Mouse (Mus musculus): ENCODE measurements around the gene B3gnt9.
"Not testable (repeated sequence)": the region's sequence is repeated elsewhere in the genome, so short reads cannot be mapped to it uniquely, and the experiment has no call there.

B3gnt9 gene

DNA sequence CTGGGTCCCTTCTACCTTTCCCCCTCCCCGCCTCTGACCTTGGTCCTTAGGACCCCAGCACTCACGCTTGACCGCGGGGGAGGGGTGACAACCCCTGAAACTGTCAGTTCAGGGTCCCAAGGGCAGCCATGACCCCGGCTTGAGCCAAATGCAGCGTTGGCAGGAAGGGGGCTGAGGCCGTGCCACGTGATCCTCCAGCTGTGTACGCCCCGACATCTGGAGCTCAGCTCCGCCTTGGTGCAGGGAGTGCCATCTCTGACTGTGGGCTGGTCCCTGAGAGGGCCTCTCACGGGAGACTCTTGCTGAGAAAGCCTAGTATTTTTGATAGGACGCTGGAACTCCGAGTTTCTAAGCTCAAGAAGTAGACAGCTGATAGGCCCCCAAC lies at the start of gene B3gnt9:
TSS of gene B3gnt9 (minus strand) at position 188 of the 385 bp plus-strand sequence.
- no peak for DNase-seq (ENCODE audit: low read depth, low spot score)

DNA sequence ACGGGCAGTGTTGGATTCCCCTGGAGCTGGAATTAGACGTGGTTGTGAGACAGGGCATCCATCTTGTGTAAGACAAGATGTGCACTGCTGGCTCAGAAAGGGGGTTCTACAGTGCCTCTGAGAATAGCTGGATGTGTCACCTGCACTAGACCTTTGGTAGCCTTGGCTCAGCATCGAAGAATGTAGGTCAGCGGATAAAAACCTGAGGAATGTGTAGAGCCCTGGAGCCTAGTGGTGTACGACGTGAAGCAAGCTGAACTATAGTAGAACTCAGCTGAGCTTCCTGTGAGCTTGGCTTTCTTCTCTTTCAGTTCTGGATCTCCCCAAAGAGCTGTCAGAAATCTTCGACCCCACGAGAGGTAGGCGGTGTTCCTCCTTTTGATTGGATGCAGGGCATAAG lies 48.9 kb upstream of the B3gnt9 start:
- no peak for DNase-seq (ENCODE audit: low read depth, low spot score)

DNA sequence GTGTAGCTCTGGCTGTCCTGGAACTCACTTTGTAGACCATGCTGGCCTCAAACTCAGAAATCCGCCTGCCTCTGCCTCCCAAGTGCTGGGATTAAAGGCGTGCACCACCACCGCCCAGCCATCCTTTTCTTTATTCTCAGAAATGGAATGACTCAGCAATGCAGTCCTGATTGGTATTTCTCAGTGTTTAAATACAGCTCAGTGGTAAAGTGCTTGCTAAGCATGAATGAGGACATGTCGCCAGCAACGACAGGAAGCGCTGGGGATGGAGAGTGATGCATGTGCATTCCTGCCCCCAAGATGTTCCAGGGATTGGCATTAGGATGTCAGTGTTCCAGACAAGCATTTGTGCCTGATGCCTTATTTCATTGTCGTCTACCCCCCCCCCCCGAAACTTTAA lies 48.4 kb upstream of the B3gnt9 start:
- DNase-seq (ENCODE audit: low read depth, low spot score): no peak

DNA sequence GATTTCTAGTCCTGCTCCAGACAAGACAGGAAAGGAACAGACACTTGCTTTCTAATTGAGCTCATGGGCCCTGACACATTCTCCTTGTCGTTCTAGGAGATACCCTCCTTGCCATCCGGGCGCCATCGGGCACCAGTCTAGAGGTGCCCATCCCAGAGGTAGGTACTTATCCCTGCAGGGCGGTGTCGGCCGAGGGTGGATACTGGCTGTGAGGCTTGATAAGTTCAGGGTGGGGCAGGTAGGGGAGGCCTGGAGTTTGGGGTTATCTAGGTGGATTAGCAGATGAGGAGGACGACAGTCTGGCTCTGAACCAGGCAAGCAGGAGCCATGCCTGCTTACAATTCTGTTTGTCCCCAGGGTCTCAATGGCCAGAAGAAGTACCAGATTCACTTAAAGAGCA lies 45.0 kb upstream of the B3gnt9 start:
- DNase-seq (ENCODE audit: low read depth, low spot score): no peak

DNA sequence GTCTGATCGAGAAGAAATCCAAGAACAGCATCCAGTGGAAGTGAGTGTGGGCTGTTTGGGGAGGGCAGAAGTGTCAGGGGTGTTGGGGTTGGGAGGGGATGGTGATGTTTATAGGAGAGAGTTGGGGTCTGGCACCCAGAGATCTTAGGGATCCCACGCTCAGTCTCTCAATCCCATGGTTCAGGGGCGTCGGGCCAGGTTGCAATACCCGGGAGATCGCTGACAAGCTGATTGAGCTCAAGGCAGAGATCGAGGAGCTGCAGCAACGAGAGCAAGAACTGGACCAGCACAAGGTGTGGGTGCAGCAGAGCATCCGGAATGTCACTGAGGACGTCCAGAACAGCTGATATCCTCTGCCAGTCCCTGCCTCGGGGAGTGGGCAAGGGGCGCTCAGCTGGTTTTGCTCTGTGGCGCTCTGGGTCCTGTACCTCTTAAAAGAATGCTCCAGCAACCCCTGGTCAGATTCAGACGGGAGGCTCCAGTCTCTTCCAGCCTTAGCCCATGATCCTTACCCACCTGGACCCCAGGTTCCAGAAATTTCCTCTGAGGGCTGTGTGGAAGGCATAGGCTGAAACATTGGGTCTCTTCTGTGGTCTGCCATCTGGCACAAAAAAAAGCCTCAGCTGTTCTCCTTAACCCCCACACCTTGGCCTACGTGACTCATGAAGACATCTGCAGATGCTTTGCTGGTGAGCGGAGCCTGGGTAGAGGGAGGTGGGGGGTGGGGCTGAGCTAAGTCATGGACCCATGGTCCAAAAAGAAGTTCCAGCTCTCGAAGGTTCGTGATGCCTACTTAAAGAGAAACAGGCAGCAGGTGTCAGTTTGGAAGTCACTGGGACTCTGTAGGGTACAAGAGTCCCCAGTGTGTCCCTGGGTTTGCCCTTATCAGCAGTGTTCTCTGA lies 43.6 kb upstream of the B3gnt9 start:
- DNase-seq (ENCODE audit: low read depth, low spot score): no peak

DNA sequence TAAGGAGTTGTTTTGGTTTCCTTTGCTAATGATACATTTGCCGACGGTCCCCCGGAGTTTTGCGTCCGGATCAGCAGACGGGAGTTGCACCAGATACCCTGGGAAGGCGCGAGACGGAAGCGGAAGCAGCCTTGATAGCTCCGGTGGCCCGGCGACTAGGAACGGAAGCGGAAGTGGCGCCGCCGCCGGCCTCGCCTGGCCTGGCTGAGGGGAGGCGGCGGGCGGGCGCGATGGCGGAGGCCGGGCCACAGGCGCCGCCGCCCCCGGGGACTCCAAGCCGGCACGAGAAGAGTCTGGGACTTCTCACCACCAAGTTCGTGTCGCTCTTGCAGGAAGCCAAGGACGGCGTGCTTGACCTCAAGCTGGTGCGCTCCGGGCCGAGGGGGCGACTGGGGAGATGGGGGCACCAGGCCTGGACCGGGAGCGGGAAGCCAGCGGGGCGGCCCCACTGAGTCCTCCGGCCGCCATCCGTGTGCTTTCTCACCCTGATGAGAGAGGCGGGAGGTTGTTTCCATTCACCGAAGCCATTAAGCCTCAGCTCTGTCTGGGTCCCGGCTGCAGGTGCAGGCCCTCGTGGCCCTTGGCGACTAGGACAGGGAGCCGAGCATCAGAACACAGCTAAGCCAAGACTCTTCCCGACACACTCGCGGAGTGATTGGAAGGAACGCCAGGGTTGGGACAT lies 42.7 kb upstream of the B3gnt9 start, which contains the start of gene E2f4:
TSS of gene E2f4 (plus strand) at position 153 of the 682 bp plus-strand sequence.
- peak; percentile 74 for DNase-seq (ENCODE audit: low read depth, low spot score)

DNA sequence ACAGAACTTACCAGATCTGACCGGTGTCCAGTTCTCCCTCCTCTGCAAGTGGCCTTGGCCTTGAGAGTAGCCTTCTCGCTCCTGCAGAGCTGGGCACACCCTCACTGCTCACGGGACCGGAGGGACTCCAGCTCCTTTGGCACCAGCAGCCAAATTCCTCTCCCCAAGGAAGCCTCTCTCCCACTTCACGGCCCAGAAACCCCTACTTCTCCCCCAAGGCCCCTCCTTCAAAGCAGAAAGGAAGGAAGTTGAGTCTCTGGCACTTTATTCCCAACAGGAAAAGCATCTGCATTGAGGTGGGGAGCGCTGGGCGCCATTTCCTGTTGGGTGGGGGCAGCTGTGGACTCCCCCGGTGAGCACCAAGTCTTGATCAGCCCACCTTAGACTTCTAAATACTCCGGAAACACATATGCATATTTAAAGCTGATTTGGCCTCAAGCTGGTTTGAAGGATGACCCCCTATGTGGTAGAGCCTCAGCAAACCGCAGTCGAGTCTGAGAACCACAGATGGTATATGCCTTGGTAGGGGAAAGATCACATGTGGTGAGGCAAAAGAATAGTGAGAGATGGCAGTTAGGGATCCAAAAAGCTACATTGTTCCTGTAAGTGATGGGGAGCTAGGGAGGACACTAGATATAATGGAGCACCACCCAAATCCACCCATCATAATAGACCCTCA lies 41.1 kb upstream of the B3gnt9 start, which contains the start of gene Exoc3l:
TSS of gene Exoc3l (minus strand) at position 207 of the 679 bp plus-strand sequence.
- DNase-seq (ENCODE audit: low read depth, low spot score): no peak

DNA sequence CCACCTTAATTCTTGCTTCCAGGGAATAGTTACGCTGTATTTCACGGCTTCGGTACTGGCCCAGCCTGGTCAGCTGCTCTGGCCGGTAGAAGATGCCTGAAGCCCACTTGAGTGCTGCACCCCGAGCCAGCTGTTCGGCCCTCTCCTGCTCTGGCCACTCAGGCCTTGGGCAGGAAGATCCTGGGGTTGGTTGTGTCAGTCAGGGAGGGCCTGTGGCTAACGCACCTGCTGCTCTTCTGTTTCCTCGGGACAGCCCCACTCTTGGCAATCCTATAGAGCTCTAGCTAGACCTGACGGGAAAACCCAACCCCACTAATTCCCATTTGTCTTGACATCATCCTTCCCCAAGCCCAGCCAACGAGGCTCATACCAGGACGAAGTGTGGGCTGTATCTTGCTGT lies 40.3 kb upstream of the B3gnt9 start:
- no peak for DNase-seq (ENCODE audit: low read depth, low spot score)

DNA sequence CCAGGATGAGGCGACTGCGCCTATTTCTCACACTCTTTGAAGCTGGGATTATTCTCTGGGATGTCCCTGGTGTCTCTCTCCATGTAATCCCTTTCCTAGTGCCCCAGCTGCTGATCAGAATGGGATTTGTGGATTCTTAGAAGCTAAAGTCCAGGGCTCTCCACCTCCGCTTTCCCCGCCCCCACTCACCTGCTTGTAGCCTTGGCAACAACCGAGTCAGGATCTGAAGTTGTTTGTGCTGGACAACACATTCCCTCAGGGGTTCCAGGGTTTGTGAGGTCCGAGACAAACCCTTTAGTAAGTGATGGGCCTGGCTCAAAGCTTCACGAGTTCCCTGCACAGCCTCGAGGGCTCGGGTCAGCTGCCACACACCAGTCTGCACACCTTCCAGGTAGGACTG lies 39.8 kb upstream of the B3gnt9 start:
- no peak for DNase-seq (ENCODE audit: low read depth, low spot score)

DNA sequence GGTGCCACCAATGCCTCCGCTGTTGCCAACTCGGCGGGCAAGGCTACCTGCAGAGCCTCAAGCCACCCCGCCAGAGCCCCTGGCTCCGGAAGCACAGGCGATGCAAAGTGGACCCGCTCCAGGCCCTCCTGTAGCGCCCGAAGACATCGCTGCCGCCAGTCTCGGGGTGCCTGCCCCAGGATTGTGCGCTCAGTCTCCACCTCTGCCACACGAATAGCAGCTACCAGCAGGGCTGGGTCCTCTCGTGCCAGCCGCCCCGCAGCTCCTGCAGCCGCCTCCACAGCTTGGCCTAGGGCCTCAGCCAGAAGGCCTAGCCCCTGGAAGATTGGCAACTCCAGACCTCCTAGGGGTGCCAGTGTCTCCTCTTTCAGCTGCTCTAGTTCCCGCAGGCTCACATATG lies 38.5 kb upstream of the B3gnt9 start:
- DNase-seq (ENCODE audit: low read depth, low spot score): no peak

DNA sequence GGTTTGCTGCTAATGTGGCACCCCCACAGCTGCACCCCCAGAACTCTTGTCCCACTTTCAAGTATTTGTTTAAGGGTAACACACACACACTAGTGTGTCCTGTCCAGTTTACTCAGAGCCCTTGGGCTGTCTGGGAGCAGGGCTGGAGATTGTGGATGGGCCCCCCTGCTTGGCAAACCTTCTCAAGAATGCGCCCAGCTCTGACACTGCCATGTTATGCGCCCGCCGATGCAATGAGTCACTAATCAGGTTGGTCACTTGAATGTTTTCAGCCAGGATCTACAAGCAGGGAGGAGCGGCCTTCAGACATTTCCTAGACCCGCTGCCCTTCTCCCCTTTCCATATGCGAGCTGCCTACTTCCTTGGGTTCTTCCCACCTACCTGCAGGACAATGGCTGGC lies 37.5 kb upstream of the B3gnt9 start:
- no peak for DNase-seq (ENCODE audit: low read depth, low spot score)

DNA sequence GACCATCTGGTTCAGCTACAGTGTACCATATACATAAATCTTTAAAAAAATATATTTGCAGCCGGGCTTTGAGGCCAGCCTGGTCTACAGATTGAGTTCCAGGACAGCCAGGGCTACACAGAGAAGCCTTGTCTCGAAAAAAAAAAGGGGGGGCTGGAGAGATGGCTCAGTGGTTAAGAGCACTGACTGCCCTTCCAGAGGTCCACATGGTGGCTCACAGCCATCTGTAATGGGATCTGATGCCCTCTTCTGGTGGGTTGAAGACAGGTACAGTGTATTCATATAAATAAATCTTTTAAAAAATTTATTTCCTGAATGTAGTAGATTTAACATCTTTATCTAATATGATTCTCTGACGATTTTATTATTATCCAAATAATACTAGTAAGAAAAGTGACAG lies 36.8 kb upstream of the B3gnt9 start:
- not testable (repeated sequence) for DNase-seq (ENCODE audit: low read depth, low spot score)

DNA sequence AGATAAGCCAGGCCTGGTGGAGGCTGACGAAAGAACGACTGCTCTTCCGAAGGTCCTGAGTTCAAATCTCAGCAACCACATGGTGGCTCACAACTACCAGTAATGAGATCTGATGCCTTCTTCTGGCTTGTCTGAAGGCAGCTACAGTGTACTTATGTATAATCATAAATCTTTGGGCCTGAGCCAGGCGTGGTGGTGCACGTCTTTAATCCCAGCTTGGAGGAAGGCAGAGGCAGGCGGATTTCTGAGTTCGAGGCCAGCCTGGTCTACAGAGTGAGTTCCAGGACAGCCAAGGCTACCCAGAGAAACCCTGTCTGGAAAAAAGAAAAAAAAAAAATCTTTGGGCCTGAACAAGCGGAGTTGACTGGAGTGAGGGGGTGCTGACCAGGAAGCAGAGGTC lies 36.4 kb upstream of the B3gnt9 start:
- DNase-seq (ENCODE audit: low read depth, low spot score): not testable (repeated sequence)

DNA sequence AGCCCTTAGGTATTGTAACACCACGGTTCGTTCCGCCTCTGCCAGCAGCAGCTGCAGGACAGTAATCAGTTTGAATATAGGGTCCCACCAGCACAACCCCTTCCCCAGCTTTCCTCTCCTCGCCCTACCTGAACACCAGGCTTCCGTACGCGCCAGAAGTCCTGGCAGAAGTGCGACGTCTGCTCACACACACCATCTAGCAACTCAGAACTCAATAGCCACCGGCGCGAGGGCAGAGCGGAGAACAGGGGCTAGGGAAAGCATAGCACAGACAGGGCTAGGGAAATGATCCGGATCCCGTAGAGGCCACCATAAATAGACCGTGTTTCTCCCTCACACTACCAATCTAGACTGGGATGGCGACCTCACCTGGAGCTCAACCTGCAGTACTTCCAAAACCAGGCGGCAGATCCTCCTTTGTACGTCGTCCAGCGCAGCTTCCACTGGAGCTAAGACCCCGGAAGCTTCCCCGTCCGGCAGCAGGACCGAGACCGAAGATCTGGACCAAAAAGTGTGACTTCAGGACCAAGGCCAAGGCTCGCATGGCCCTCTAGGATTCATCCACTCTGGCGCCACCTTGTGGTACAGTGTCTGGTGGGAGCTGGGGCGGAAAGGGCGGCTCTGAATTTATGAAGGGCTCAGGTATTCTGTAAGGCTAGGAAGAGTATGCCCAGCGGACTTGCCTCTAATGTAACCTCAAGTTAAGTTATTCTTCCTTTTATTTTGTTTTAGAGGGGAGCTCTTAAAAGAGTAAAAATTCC lies 35.8 kb upstream of the B3gnt9 start:
- no peak for DNase-seq (ENCODE audit: low read depth, low spot score)

DNA sequence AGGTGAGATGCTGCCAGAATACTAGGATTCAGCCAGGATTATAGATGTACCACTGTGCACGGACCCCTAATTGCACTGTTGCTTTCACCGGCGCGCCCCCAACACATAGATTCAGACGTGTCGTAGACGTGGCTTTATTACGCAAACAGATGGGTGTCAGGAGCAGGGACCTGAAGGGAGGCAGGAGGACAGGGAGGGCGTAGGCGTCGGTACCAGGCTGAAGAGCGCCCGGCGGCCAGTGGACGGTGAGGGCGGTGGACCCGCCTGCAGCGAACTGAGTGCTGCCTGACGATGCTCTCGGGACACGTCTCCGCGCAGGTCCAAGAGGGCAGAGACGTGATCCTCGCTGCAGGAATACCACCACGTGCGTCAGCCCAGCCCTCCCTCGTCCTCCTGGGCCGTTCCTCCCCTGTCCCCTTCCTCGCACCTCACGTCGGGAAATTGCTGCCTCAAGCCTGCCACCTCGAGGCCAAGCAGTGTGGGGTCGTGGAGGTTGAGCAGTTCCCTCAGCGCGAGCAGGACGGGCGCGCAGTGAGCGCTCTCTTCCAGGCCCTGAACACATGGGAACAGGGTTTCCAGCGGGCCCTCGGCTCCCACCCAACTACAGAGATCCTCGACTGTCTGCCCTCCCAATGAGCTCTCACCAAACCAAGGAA lies 35.0 kb upstream of the B3gnt9 start, which contains the start of gene 4931428F04Rik:
TSS of gene 4931428F04Rik (minus strand) at position 60 of the 656 bp plus-strand sequence.
- DNase-seq (ENCODE audit: low read depth, low spot score): no peak

DNA sequence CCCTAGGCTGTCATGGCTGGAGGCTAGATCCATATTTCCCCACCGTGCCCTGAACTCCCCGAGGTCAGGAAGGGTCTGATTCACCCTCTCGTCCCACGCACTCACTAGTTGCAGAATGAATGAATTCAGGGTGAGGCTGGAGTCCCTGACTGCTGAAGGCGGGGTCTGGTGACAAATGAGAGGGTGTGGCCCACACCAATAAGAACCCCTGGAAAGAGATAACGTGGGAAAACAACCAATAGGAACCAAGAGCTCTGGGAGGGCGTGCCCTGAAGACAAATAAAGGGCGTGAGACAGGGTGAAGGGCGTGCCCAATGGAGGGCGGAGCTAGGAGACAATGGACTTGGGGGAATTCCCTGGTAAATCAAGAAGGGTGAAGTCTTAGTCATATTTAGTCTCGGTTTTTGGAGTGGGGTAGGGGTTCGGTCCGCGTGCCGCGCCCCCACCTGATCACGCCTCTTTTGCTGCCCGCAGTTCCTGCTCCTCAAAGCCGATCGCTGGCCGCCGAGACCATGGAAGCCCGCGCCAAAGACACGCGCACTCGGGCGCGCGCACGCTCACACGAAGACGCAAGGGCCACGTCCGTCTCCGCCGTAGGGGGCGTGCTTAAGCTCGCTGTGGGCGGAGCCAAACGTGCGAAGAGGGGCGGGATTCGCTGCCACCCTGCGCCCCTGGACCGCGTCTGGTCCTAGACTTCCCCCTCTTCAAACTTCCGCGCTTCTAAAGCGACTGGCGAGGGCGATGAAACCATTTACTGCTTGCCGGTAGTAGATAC lies 34.2 kb upstream of the B3gnt9 start:
- DNase-seq (ENCODE audit: low read depth, low spot score): peak; percentile 94

DNA sequence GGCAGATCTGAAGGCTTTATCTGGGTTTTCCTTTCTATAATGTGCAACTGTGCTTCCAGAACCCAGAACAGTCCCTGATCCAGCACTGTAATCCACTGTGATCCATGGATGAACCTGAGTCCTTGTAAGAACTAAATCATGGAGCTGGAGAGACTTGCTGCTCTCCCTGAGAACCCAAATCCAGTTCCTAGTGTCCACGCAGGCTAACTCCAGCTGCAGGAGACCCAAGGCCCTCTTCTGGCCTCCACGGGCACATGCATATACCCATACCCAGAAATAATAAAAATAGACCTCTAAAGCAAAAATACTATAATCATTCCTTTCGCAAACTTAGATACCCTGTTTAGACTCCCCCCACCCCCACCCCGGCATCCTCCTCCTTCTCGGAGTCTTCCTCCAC lies 33.3 kb upstream of the B3gnt9 start:
- DNase-seq (ENCODE audit: low read depth, low spot score): no peak

DNA sequence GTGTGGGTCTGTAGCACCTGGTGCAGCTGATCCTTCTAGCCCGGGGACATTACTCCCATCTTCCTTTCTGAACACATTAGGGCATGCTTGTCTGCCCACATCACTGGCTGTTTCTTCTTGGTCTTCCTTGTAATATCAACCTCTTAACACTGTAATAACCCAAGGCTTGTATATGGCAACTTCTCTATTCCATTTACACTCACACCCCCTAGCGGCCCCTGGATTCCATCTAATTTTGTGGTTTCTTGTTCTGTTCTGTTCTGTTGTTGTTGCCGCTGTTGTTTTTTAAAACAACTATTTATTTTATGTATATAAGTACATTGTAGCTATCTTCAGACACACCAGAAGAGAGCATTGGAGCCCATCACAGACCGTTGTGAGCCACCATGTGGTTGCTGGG lies 32.0 kb upstream of the B3gnt9 start:
- no peak for DNase-seq (ENCODE audit: low read depth, low spot score)

DNA sequence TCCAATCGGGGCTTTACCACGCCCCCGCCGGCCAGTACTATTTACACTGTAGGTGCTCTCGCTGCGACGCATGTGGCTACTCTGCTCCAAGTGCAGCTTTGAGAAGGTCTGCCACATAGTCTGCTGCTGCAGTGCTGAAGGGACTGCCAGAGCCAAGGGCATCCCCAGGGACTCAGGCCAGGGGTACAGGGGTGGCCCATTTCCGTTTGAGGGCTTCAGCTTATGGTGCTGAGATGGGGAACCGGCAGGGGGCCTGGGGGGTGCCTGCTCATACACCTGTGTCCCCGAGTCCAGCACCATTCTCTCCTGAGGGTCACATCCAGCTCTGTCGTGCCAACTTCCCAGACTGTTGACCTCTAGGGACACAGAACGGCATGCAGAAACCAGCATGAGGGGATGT lies 30.6 kb upstream of the B3gnt9 start:
- DNase-seq (ENCODE audit: low read depth, low spot score): no peak

DNA sequence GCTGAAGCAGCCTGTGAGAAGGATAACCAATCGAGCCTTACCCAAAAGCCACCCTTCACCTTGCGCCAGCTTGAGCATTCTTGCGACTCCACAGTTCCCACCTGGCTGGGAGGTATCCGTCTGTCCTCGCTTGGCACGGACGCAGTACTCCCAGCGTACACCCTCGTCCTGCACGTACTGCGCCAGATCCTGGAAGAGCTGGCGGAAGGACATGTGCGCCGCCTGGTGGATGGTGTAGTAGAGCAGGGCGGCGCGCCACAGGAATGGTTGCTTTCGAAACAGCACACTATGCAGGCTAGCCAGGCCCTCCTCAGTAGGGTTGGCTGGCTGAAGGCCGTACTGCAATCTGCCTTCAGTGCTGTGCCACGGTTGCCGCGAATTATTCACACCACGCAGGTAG lies 28.1 kb upstream of the B3gnt9 start:
- no peak for DNase-seq (ENCODE audit: low read depth, low spot score)
